Mouse (Mus musculus) retina, postnatal 1 day (tissue): ENCODE results near the gene Kcnh4.
A peak's percentile ranks its signal among the peaks of the same experiment; 100 is the strongest.

Experiments used
- DNase-seq: peaks from one replicate; pipeline ENCODE4 v3.0.0-alpha.2; 2012

The Kcnh4 gene

DNA sequence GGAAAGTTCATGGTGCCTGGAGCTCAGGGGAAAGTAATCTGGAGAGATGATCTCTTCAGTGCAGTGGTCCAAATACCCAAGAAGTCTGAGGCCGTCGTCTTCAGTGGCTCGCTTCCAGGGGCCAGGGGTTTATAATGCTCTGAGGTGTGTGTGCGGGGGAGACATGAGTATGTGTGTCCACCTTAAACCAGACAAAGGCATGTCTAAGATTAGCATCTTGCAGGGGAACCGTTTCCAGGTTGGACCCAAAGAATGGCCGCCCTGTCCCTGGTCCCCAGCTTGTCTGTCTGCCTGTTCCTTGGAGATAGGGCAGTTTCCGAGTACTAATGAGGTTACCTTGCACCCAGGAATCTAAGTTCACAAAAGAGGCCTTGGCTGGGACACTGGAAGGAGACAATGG, 3.1 kb upstream of the Kcnh4 start, which contains the start of gene Hcrt:
TSS of gene Hcrt (minus strand) at position 101 of the 400 bp plus-strand sequence.
- DNase-seq: no peak

DNA sequence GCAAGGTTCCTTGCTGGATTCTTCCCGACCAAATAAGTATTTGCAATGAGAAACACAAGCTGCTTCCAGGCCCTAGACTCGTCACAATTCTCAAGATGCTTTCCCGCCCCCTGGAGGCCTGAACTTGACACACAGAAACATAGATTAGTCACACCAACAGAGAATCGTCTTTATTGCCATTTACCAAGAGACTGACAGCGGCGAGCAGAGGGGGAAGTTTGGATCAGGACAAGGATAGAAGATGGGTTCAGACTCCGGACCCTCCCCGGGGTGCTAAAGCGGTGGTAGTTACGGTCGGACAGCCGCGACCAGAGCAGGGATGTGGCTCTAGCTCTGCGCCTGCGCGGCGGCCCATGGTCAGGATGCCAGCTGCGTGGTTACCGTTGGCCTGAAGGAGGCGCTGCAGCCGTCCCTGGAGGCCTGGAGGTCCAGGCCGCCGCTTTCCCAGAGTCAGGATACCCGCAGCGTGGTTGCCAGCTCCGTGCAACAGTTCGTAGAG, 1.9 kb upstream of the Kcnh4 start:
- peak; percentile 92 for DNase-seq

DNA sequence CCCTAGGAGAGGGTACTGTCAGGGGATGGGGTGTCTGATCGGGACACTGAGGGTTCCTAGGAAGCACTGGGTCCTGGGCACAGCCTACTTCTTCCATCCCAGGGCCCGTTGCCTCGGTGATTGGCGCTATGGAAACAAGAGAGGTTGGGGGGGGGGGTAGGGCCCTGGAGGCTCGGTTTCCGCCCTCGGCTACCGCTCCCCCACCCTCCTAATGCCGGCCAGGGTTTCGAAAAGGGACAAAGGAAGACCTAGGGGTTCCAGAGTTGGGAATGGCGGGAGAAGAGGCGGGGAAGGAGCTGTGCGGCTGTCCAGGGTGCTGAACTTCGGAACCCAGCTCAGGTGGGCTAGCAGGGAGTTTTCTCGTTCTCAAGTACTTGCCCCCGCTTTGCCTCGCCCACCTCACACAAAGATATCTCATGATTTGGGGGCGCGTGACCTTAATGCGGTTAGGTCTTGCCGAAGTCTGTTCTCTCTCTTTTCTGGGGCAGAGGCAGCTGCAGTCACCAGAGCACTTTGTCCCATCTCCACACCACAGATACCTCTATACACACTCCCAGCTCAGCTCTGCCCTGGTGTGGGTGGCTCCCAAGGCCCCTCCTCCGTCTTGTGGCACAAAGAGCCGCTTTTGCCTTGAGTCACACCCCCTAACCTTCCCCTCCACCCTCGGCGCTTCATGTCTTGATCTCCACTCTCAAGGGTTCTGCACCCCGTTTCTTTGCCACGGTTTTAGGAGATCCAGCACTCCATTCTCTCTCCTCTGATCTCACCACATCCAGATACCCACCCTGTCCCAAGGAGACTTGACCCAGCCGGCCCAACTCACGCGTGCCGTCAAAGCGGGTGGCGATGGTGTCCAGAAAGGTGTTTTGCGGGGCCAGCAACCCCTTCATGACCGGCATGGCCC, 783 bp downstream of the Kcnh4 start:
- peak; percentile 73 for DNase-seq

DNA sequence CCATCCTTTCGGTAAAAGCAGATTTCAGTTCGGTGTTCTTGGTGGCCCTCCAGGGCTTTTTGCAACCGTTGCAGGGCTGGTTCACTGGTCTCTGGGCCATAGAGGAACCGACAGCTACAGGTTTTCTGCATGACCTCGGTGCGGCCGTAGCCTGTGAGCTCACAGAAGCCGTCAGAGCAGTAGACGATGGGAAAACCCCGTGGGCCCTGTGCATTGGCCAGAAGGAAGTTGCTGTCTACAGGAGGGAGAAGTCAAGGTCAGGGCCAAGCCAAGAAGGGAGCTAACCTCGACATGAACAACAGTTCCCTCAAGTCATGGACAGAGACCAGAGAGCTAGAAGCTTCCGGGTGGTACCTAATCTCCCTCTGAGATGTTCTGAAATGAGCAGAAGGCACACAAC, 2.2 kb downstream of the Kcnh4 start:
- no peak for DNase-seq

DNA sequence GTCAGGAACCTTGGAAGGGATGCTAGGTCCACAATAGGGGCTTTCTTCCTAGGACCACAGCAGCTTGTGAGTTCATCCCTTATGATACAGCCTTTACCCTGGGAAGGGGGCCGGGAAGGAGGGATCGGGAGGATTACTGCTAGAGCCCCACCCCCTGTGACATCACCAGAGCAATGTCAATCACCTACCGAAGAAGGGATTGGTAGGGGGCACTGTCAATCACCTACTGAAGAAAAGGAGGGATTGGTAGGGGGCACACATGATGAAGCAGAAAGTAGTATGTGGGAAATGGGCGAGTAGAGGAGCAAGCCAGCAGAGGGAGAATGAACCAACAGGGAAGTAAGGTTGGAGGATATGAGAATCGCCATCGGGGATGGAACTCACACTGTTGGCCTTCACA, 3.3 kb downstream of the Kcnh4 start:
- DNase-seq: peak; percentile 35

DNA sequence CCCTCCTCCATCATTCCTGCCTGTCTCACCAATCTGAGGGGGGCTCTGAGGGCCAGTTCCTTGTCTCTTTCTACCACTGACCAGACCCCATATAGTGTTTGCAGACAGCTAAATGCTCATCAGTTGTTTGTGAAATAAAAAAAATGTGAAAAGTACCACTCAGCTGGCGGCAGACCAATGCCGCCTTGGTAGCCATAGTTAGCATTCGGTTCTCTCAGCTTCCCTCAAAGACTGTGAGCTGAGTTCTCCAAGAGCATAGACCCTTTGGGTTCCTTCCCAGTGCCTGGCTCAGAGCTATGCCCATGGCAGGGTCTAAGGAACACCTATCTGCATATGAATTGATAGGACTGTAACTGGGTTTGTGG, 5.1 kb downstream of the Kcnh4 start:
- DNase-seq: no peak

DNA sequence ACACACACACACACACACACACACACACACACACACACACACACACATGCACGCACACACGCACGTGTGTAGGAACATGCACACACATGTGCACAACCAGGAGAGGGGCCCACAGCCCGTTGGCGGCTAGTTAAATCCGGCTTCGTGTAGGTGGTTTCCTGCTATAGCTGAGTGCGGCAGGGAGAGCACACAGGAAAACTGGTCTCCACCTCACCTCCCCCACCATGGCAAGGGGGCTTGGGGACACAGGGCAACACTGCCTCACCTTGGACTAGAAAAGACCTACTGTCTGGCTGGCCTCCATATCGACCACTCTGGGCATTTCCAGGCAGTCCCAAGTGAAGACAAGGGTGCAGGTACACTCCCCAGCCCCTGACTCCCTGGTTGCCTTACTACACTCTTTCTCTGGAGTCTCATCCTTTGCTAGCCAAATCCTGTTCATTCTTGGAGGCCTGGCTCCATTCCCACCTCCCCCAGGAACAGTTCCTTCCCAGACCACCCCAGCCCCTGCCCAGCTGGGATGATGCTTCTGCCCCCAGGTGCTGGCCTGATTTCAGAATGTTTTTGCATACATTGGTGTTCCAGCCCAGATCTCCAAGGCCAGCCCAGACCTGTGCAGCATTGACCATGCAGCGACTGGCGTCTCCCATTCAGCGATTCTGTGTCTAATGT, 5.6 kb downstream of the Kcnh4 start:
- DNase-seq: no peak

DNA sequence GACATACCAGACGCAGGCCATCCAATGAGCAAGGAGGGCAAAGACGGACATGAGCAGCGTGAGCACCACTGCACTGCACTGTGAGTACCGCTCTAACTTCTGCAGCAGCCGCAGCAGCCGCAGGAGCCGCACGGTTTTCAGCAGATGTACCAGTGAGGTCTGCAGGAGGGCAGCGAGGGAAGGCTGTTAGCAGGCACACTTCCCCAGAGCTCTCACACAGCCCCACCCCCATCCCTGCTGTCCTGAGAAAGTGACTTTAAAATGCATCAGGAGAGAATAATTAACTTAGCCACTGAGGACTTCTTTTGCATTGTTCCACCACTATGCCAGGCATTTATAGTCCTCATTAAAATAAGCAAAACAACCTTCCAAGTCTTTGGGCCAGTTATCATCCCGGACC, 7.4 kb downstream of the Kcnh4 start:
- DNase-seq: no peak

DNA sequence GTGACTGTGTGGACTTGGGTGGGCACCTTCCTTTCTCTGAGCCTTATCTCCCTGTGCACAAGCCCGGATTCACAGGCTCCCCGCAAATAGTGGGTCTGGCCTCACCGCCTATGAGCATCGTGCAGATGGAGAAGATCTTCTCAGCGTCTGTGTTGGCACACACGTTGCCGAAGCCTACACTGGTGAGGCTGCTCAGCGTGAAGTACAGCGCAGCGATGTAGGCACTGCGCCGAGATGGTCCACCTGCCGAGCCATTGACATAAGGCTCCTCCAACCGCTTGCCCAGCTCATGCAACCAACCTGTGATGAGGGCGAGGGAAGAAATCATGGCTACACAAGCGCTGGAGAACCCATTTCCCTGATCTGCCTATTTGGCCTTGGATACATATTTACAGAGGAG, 9.6 kb downstream of the Kcnh4 start:
- DNase-seq: no peak

DNA sequence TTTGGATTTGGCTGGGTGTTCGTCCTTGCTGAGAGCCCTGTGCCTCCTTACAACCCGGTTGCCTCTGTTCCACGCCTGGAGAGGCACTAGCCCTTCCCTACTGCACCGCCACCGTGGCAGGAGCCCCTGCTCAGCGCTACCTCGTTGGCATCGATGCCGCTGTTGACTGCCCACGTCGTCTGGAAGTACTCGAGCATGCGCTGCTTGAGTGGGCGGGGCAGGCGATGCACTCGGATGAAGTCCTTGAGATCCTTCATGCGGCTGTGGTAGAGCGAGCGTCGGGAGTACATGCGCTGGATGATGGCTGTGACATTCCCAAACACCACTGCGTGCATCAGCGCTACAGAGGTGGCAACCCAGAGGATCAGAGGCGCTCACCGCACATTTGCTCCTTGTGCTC, 10.3 kb downstream of the Kcnh4 start:
- DNase-seq: no peak

DNA sequence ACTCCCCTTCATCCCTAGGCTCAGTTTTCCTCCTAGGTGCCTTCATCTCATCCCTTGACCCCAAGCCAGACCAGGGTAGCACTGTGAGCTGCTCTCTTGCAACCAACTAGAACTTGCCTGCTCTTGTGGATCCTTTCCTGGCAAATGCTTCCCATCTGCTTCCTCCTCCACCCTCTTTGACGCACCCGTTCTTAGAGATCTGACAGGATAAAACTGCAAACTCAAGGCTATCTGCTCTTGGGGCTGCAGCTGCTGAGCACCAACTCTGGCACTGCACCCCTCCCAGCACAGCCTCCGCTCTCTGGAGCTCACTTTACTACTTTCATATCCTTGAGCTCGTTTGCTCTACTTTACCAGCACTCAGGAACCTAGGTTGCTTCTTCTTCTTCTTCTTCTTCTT, 11.1 kb downstream of the Kcnh4 start:
- DNase-seq: no peak

DNA sequence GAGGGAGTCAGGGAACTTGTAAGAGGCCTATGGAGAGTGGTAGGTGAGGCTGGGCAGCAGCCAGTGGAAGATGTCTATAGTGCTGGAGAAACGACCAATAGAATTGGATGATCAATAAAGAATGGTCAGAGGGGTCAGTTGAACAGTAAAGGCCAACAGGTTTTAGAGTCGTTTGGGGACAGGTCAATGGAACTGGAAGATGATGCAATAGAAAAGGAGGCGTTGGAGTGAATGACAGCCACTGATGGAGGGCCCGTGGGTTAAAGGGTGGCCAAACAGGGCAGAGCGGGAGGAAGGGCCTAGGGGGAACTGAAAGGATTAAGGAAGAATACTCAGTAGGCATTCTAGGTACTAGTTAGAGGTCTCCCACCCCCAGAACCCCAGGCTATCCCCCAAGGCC, 12.6 kb downstream of the Kcnh4 start:
- DNase-seq: no peak

DNA sequence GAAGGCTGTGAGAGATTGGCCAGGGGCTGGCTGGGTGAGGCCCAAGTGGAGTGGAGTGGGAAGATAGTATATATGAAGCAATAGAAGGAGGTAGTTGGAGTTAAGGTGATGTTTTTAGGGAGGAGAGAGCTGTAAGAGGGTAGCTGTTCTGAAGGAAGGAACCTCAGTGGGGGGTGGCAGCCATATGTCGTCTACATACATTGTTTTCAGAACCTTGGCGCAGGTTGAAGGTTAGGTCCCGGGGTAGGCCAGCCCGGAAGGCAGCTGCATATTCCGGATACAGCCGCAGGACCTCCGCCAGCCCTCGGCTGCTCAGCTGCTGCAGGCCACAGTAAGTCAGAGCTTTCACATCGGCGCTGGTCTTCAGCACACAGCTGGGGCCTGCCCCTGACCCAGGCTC, 13.2 kb downstream of the Kcnh4 start:
- DNase-seq: no peak

DNA sequence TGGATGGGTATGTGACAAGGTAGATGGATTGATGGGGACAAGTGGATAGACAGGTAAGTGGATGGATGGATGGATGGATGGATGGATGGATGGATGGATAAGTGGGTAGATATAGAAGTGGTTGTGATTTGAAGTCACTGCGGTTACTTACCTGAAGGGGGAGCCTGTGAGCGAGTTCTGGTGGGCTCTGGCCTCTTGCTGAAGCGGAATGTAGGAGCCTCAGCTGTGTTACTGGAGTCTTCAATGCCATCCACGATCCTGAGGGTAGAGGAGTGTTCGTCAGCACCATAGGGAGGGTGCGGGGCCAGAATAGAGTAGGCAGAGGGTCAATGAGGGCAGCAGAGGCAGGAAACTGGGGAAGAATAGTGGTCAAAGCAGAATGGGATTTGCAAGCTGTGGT, 14.7 kb downstream of the Kcnh4 start:
- DNase-seq: peak; percentile 77

DNA sequence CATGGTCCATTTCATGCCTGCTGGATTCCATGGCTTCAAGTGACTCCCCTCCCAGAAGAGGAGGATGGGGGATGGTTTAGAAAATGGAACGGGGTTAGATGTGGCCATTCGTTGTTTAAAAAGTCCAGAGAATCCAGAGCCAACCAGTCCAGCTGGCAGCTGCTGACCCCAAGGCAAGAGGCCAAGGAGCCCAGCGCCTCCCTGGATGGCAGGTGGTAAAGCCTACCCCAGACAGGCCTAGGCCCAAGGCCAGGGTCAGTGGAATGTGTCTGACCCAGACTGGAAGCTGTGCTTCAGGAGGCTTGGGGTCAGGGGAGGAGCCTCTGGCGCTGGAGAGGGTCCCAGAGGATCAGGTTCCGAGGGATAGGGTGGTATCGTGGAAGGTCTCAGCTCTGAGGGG, 18.4 kb downstream of the Kcnh4 start:
- DNase-seq: no peak

DNA sequence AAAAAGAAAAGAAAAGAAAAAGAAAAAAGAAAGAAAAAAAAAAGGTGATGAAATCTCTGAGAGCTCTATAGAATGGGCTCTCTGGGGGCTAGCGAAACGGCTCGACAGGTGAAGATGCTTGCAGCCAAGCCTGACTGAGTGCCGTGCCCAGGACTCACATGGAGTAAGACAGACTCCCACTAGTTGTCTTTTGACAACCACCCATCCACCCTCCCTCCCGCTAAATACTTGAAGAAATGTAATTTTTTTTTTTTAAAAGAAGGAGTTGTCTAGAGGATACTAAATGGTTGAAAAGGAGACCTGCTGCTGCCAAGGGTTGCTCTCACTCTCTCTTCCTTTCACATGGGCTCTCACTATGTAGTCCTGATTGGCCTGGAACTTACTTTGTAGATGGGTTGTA, 21.0 kb downstream of the Kcnh4 start:
- DNase-seq: no peak

DNA sequence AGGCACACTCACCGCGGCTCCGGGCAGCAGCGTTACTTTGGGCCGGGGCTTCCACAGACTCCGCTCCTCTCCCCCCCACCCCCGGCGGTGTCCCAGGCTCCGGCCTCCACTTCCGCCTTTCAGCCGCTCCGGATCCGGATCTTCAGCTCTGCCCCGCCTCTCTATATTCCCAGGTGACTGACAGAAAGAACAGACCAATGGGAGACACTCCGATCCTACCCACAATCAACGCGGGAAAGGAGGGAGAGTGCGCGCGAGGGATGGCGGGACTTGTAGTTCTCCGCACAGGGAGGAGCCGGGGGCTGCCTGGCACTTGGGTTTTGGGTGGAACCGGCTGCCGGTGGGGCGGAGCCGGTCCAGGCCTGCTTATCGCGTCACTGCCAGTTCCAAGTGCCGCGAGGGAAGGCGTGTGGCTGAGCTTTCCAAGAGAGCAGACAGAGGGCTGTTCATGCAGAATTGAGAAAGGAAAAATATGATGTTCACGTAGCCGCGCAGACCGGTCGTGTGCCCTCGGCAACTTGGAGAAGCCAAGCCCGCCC, 21.6 kb downstream of the Kcnh4 start, which contains the start of gene Rab5c:
TSS of gene Rab5c (minus strand) at position 150 of the 539 bp plus-strand sequence.
- DNase-seq: peak; percentile 99

DNA sequence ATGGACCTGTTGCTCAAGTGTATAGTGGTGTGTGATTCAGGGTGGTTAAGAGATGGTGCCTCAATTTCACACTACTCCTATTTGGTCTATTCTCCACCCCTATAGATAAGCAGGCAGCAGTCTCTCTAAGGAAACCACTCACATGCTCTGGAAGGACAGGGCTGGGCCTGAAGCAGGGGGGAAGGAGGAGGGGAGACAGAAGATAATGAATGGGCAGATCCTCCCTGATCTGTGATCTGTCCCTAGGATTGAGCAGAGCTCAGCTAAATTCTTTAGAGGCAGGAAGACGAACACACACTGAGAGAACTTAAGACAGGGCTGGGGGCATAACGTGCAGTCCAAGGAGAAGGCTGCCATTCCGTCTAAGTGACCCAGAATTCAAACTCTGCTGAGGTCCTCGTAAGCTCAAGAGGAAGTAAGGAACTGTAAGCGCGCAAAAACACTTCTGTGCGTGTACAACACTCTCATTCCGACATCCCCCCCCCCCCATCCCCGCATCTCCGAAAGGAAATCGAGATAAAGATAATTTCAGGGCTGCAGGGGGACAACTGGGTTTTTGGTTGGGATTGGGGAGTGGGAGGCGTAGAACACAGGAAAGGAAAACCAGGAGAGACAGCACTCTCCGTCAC, 22.5 kb downstream of the Kcnh4 start:
- DNase-seq: no peak

DNA sequence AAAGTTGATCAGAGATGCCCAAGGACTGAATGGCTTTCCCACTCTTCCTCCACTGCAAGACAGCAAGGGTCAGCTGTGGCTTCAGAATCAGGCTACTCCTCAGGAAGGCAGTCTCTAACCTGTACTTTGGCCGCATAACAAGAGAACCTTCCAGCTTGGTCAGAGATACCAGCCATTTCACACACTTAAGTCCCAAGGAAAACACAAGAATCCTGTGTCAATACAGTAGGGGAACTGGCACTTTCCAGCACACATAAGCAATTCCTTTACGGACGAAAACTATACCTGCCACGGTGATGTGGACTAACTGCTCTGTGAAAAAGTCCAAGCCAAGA, 23.0 kb downstream of the Kcnh4 start:
- no peak for DNase-seq

DNA sequence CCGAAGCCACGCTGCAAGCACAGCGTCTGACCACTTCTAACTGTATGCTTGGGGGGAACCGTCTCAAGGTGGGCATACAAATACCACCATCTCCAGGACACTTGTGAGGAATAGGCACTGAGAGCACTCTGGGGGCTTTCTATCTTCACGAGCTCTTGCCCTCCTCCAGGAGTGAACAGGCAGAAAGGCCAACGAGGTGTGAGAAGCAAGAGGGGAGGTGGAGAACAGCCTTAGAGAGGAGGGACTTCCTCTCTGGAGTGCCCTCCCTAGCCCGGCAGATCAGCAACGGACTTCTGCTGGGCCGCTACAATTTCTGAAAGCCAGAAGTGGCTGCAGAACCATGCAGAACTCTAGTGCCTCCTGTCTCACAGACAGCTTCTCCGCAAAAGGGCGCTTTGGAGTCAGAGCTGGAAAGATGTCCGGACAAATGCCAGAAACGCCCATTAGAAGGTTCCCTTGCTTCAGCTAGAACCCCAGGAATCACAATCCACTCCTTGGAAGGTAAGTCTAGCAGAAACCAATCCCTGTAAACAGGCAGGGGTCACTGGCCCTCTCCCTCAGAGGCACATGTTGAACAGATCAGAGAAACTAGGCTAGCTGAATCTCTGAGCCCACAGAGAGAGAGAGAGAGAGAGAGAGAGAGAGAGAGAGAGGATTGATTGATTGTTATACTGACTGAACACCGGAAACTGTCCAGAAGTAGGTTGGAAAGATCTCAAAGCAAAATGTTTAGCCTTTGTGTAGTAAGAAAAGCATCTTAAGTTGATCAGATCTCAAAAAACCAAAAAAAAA, 23.6 kb downstream of the Kcnh4 start:
- DNase-seq: no peak

DNA sequence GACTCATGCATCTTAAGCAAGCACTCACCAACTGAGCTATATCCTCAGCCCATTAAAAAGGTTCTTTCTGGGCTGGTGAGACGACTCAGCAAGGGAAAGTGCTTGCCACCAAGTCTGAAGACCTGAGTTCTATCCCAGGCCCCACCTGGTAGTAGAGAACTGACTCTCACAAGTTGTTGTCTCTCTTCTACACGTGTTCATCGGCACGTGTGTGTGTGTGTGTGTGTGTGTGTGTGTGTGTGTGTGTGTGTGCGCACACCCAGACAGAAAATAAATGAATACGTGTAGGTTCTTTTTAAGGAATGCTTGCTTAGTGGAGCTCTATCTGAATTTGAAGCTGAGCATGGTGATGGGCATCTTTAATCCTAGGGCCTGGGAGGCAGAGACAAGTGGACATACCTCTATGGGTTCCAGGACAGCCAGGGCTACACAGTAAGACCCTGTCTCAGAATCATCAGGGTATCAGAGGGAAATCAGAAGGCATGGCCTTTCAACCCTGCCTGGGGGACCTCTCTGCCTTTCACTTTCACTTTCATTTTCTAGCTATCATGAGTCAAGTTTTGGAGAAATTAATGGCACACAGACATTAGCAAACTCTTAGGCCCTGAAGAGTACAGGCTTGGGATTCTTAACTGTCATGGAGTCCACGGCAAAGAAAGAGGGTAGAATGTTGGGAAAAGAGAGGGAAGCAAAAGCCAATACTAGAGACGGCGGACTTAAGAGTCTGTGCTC, 24.4 kb downstream of the Kcnh4 start:
- DNase-seq: no peak
